Mouse (Mus musculus) left cerebral cortex, adult 8-10 months (tissue): ENCODE results near the gene Fbxl20. TPM values are rescaled to one million over a fixed set of nuclear protein-coding genes. Genes with fewer than 3 reads are reported as not detected.

Experiments
- DNase-seq, 2 experiments: peaks; one replicate each; pipeline ENCODE4 v3.0.0; 2022; ENCODE audit warnings: low spot score in 2 of 2
- total RNA-seq, 4 experiments: library from RNA; stranded (reverse); gene quantifications; 2 replicates each; pipeline ENCODE4 v1.2.4; 2022

Fbxl20 gene
- total RNA-seq, 4 experiments from 2014 or later, result 33.4 to 37.5 (median 34.9) TPM

GRCm38 (mm10) chr11:98050520-98050815 lies 99.7 kb downstream of the Fbxl20 start:
- no peak for DNase-seq

GRCm38 (mm10) chr11:98049672-98050519 lies 100.3 kb downstream of the Fbxl20 start:
- no peak for DNase-seq

- no peak for DNase-seq
These were observed 102.5 kb downstream of the Fbxl20 start for GRCm38 (mm10) chr11:98047745-98048144.

GRCm38 (mm10) chr11:98046466-98046865 lies 103.7 kb downstream of the Fbxl20 start:
- DNase-seq, result no peak

GRCm38 (mm10) chr11:98045596-98045995 lies 104.6 kb downstream of the Fbxl20 start:
- no peak for DNase-seq

GRCm38 (mm10) chr11:98044074-98044473 lies 106.1 kb downstream of the Fbxl20 start:
- DNase-seq, result no peak

- DNase-seq, result no peak
These were observed 107.5 kb downstream of the Fbxl20 start for GRCm38 (mm10) chr11:98042741-98043140.

GRCm38 (mm10) chr11:98040975-98041374 lies 109.2 kb downstream of the Fbxl20 start:
- no peak for DNase-seq

- peak in 1 of 2 experiments; percentile 87 for DNase-seq
These were observed 112.3 kb downstream of the Fbxl20 start for GRCm38 (mm10) chr11:98037871-98038270.

- DNase-seq, result no peak
These were observed 114.2 kb downstream of the Fbxl20 start for GRCm38 (mm10) chr11:98035977-98036377.

- no peak for DNase-seq
These were observed 115.4 kb downstream of the Fbxl20 start for GRCm38 (mm10) chr11:98034840-98035239.

GRCm38 (mm10) chr11:98034061-98034460 lies 116.1 kb downstream of the Fbxl20 start:
- DNase-seq, result no peak

Other genes with a start within 250 kb of the Fbxl20 start
- gene Plxdc1, start 164.0 kb downstream of the Fbxl20 start, total RNA-seq, result 10 to 100 TPM; 41.2 to 46.2 (median 43.9) TPM
- 1 to 10 TPM; 1.5 to 2.1 (median 1.7) TPM for gene Arl5c, start 154.2 kb downstream of the Fbxl20 start, total RNA-seq
- 100 to 1,000 TPM; 127 to 142 (median 137) TPM for gene Cacnb1, start 127.4 kb downstream of the Fbxl20 start, total RNA-seq
- 100 to 1,000 TPM; 564 to 674 (median 627) TPM for gene Rpl19, start 123.7 kb downstream of the Fbxl20 start, total RNA-seq
- gene Stac2, start 96.9 kb downstream of the Fbxl20 start, total RNA-seq, result 100 to 1,000 TPM in 1 of 4 experiments, 10 to 100 TPM in 3; 83.1 to 109 (median 94.1) TPM
- 10 to 100 TPM; 41.3 to 50.8 (median 46.0) TPM for gene Med1, start 42.9 kb upstream of the Fbxl20 start, total RNA-seq
- gene Cdk12, start 52.7 kb upstream of the Fbxl20 start, total RNA-seq, result 10 to 100 TPM; 36.6 to 42.6 (median 39.3) TPM
- 10 to 100 TPM; 54.9 to 63.3 (median 60.4) TPM for gene Neurod2, start 179.2 kb upstream of the Fbxl20 start, total RNA-seq
- gene Ppp1r1b, start 198.0 kb upstream of the Fbxl20 start, total RNA-seq, result 100 to 1,000 TPM; 502 to 655 (median 573) TPM
- gene Stard3, start 208.0 kb upstream of the Fbxl20 start, total RNA-seq, result 10 to 100 TPM; 35.7 to 40.8 (median 38.3) TPM
- gene Tcap, start 233.4 kb upstream of the Fbxl20 start, total RNA-seq, result 10 to 100 TPM in 2 of 4 experiments, 1 to 10 TPM in 2; 8.2 to 16.6 (median 12.1) TPM
- 1 to 10 TPM in 2 of 4 experiments, under 1 TPM in 2; 0.65 to 1.7 (median 0.96) TPM for gene Pnmt, start 236.0 kb upstream of the Fbxl20 start, total RNA-seq